Mouse (Mus musculus): Measurements from ENCODE around the gene Mapkapk3. TPM values are rescaled to one million over a fixed set of nuclear protein-coding genes. Genes with fewer than 3 reads are reported as not detected.

The Mapkapk3 gene
- total and polyA plus RNA-seq, 2 experiments: 1.8 to 6.0 TPM

DNA sequence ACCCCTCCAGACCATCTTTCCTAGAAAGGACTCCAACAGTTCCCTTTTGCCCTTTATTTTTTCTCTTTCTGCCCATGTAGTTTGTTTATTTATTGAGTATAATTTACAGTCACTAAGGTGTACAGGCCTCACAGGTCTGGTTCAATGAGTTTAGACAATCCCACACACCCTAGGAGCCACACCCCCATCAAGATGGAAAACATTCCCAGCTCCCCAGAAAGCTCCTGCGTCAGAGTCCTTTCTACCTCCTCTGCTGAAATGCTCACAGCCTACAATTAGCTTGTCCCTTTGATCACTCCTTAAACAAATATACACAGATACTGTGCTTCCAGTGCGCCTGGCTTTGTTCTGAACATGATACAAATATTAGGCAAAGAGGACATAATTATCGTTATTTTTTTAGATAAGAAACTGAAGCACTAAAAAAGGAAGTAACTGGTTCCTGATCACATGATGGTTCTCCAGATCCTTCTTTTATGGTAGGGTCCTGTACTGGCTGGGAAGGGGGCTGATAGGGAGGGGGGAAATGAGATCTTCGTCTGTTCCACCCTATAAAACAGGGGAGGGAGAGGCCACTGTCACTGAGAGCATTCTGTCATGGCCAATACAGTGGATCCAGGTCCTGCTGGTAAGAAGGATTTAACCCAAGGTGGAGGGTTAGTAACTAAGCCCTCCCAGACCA lies 21.8 kb downstream of the Mapkapk3 start:
- no peak for TF ChIP-seq CTCF (IDR thresholded peaks at IDR 0.05; ENCODE audit: low read depth, low read length)
- no peak for TF ChIP-seq POLR2A (IDR thresholded peaks at IDR 0.05; ENCODE audit: extremely low read depth, insufficient read depth, low read length)
- Histone ChIP-seq H3K79me2 (ENCODE audit: control insufficient read depth, insufficient read depth, low read length) (no peaks in the 10 kb centered on the region), H3K27ac (replicated peaks; ENCODE audit: insufficient read depth, low read depth, low read length) (no peak overlapping the region), H3K4me3 (ENCODE audit: insufficient read depth, low read depth, low read length) (no peak overlapping the region), H3K27me3 (ENCODE audit: control insufficient read depth, insufficient read depth, low read length) (no peaks in the 10 kb centered on the region), H3K9ac (ENCODE audit: low read depth, low read length) (no peak overlapping the region), H3K4me1 (ENCODE audit: control insufficient read depth, insufficient read depth, low read length) (no peaks in the 10 kb centered on the region), H3K36me3 (ENCODE audit: control insufficient read depth, insufficient read depth, low read length) (no peaks in the 10 kb centered on the region)
- no peak for DNase-seq (ENCODE audit: extremely low read depth, low read depth, low spot score)
- 33% methylated on average over 4 of the region's 4 CpGs for WGBS

DNA sequence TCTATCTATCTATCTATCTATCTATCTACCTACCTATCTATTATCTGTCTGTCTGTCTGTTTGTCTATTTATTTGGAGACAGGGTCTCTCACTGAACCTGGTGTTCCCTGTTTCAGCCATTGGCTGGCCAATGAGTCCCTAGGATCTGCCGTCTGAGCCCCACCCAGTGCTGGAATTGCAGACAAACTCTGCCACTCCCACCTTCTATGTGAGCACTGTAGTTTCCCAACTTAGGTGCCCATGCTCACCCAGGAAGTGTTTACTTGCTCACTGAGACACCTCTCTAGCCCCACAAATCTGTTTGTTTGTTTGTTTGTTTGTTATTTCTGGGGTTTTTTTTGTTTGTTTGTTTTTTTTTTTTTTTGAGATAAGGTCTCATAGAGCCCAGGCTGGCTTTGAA lies 22.6 kb downstream of the Mapkapk3 start:
- DNase-seq (ENCODE audit: extremely low read depth, low read depth, low spot score): no peak
- Histone ChIP-seq H3K36me3 (ENCODE audit: control insufficient read depth, insufficient read depth, low read length) (no peaks in the 10 kb centered on the region), H3K4me1 (ENCODE audit: control insufficient read depth, insufficient read depth, low read length) (no peaks in the 10 kb centered on the region), H3K79me2 (ENCODE audit: control insufficient read depth, insufficient read depth, low read length) (no peaks in the 10 kb centered on the region), H3K4me3 (ENCODE audit: insufficient read depth, low read depth, low read length) (no peak overlapping the region), H3K27ac (replicated peaks; ENCODE audit: insufficient read depth, low read depth, low read length) (no peak overlapping the region), H3K9ac (ENCODE audit: low read depth, low read length) (no peak overlapping the region), H3K27me3 (ENCODE audit: control insufficient read depth, insufficient read depth, low read length) (no peaks in the 10 kb centered on the region)
- TF ChIP-seq POLR2A (IDR thresholded peaks at IDR 0.05; ENCODE audit: extremely low read depth, insufficient read depth, low read length): no peak
- TF ChIP-seq CTCF (IDR thresholded peaks at IDR 0.05; ENCODE audit: low read depth, low read length): no peak
- 82% methylated on average over 1 of the region's 1 CpGs for WGBS

DNA sequence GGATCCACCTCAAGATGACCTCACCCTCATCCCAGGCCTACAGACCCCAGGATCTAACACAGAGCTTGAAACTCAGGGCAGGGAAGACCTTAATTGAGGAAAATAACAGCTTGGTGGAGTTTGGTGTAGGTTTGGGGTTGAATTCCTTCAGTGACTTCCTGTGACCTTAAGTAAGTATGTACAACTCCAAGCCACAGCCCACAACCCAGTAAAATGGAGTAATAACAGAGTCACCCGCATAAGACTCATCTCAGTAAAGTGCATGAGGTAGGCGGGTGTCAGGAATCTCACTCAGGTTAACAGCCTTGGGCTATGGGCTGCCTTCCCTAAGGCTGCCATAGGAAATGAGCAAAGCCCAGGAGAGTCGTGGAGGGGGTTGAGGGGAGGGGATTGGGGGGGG lies 24.9 kb downstream of the Mapkapk3 start:
- no peak for DNase-seq (ENCODE audit: extremely low read depth, low read depth, low spot score)
- H3K4me1 ChIP-seq (ENCODE audit: control insufficient read depth, insufficient read depth, low read length): no peaks in the 10 kb centered on the region
- no peak overlapping the region for H3K4me3 ChIP-seq (ENCODE audit: insufficient read depth, low read depth, low read length)
- H3K9ac ChIP-seq (ENCODE audit: low read depth, low read length): no peak overlapping the region
- H3K27me3 ChIP-seq (ENCODE audit: control insufficient read depth, insufficient read depth, low read length): no peaks in the 10 kb centered on the region
- no peaks in the 10 kb centered on the region for H3K36me3 ChIP-seq (ENCODE audit: control insufficient read depth, insufficient read depth, low read length)
- 70% methylated on average over 3 of the region's 3 CpGs for WGBS
- H3K79me2 ChIP-seq (ENCODE audit: control insufficient read depth, insufficient read depth, low read length): no peaks in the 10 kb centered on the region
- TF ChIP-seq CTCF (IDR thresholded peaks at IDR 0.05; ENCODE audit: low read depth, low read length) (no peak), POLR2A (IDR thresholded peaks at IDR 0.05; ENCODE audit: extremely low read depth, insufficient read depth, low read length) (no peak)
- H3K27ac ChIP-seq (replicated peaks; ENCODE audit: insufficient read depth, low read depth, low read length): no peak overlapping the region

DNA sequence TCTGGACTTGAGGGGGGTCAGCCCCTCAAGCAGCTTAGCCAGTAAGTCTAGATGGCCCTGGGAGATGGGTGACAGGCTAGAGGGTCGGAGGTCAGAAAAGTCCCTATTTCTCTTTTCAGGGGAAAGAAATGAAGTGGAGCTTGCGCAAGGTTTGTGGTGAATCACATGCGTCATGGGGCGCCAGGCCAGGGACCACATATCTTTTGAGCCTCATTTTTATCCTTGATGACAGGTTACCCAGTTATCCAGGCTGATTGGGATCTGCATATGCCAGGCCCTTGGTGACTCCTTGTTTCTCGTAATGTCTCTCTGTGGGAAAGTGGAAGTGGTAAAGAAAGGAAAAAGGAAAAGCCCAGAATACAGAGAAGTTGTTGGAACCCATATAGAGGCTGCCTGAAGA lies 25.8 kb downstream of the Mapkapk3 start:
- Histone ChIP-seq H3K27me3 (ENCODE audit: control insufficient read depth, insufficient read depth, low read length) (no peaks in the 10 kb centered on the region), H3K4me3 (ENCODE audit: insufficient read depth, low read depth, low read length) (no peak overlapping the region), H3K4me1 (ENCODE audit: control insufficient read depth, insufficient read depth, low read length) (no peaks in the 10 kb centered on the region), H3K36me3 (ENCODE audit: control insufficient read depth, insufficient read depth, low read length) (no peaks in the 10 kb centered on the region), H3K27ac (replicated peaks; ENCODE audit: insufficient read depth, low read depth, low read length) (no peak overlapping the region), H3K79me2 (ENCODE audit: control insufficient read depth, insufficient read depth, low read length) (no peaks in the 10 kb centered on the region), H3K9ac (ENCODE audit: low read depth, low read length) (no peak overlapping the region)
- 90% methylated on average over 5 of the region's 5 CpGs for WGBS
- DNase-seq (ENCODE audit: extremely low read depth, low read depth, low spot score): no peak
- no peak for TF ChIP-seq POLR2A (IDR thresholded peaks at IDR 0.05; ENCODE audit: extremely low read depth, insufficient read depth, low read length)

DNA sequence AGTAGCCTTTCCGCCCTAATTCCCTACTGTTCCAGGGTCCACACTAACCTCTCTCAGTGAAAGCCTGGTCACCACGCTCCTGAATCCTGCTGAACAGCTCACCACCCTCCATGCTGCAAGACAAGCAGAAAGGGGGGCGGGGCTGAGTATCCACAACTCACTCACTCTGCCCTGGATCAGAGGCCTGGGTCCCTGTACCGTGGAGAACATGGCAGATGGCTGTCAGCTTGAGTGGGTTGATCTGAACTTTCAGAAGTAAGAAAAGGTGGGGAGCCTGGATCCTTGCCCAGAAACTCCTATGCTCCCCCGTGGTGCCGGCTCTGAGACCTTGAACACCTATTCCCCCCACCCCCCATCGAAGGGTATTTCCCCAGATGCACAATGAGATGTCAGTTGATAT lies 27.3 kb downstream of the Mapkapk3 start:
- no peaks in the 10 kb centered on the region for H3K79me2 ChIP-seq (ENCODE audit: control insufficient read depth, insufficient read depth, low read length)
- H3K36me3 ChIP-seq (ENCODE audit: control insufficient read depth, insufficient read depth, low read length): no peaks in the 10 kb centered on the region
- TF ChIP-seq POLR2A (IDR thresholded peaks at IDR 0.05; ENCODE audit: extremely low read depth, insufficient read depth, low read length): no peak
- no peak for TF ChIP-seq CTCF (IDR thresholded peaks at IDR 0.05; ENCODE audit: low read depth, low read length)
- no peaks in the 10 kb centered on the region for H3K27me3 ChIP-seq (ENCODE audit: control insufficient read depth, insufficient read depth, low read length)
- no peaks in the 10 kb centered on the region for H3K4me1 ChIP-seq (ENCODE audit: control insufficient read depth, insufficient read depth, low read length)
- no peak overlapping the region for H3K9ac ChIP-seq (ENCODE audit: low read depth, low read length)
- H3K27ac ChIP-seq (replicated peaks; ENCODE audit: insufficient read depth, low read depth, low read length): no peak overlapping the region
- no peak overlapping the region for H3K4me3 ChIP-seq (ENCODE audit: insufficient read depth, low read depth, low read length)
- 86% methylated on average over 7 of the region's 7 CpGs for whole genome bisulfite sequencing
- DNase-seq (ENCODE audit: extremely low read depth, low read depth, low spot score): no peak

DNA sequence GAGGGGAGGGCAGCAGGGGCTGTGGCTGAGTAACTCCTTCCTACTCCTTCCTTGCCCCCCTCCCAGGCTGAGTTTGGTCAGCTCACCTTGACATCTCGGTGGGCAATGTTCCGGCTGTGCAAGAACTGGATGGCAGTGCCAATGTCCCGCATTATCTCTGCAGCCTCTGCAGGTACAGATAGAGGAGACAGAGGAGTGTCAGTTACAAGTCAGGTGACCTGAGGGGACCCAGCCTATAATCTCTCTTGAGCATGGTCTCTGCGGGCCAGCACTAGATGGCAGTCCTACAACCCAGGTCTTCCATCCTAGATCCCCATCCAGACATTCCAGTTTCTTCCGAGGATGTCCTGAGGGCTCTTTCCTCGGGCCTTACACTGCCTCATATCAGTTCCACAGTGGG lies 27.9 kb downstream of the Mapkapk3 start:
- no peak for TF ChIP-seq POLR2A (IDR thresholded peaks at IDR 0.05; ENCODE audit: extremely low read depth, insufficient read depth, low read length)
- TF ChIP-seq CTCF (IDR thresholded peaks at IDR 0.05; ENCODE audit: low read depth, low read length): no peak
- WGBS: 84% methylated on average over 6 of the region's 6 CpGs
- H3K36me3 ChIP-seq (ENCODE audit: control insufficient read depth, insufficient read depth, low read length): no peaks in the 10 kb centered on the region
- H3K9ac ChIP-seq (ENCODE audit: low read depth, low read length): no peak overlapping the region
- no peak overlapping the region for H3K4me3 ChIP-seq (ENCODE audit: insufficient read depth, low read depth, low read length)
- H3K27me3 ChIP-seq (ENCODE audit: control insufficient read depth, insufficient read depth, low read length): no peaks in the 10 kb centered on the region
- no peak for DNase-seq (ENCODE audit: extremely low read depth, low read depth, low spot score)
- H3K27ac ChIP-seq (replicated peaks; ENCODE audit: insufficient read depth, low read depth, low read length): no peak overlapping the region
- no peaks in the 10 kb centered on the region for H3K79me2 ChIP-seq (ENCODE audit: control insufficient read depth, insufficient read depth, low read length)
- no peaks in the 10 kb centered on the region for H3K4me1 ChIP-seq (ENCODE audit: control insufficient read depth, insufficient read depth, low read length)
